Mouse (Mus musculus) thymus, adult 2 months (tissue): ENCODE results near the gene Snrpg. TPM values are rescaled to one million over a fixed set of nuclear protein-coding genes. Genes with fewer than 3 reads are reported as not detected.

Source experiments
- DNase-seq: peaks from one replicate; pipeline ENCODE4 v3.0.0; 2021
- H3K27ac ChIP-seq: fragments of 200-500 bp; 2 replicates; pipeline ENCODE4 v1.5.1; 2012; ENCODE audit warnings: low read length, control low read depth; ENCODE audit not compliant: control insufficient read depth, insufficient read depth
- H3K27me3 ChIP-seq: fragments of 200-500 bp; 2 replicates; pipeline ENCODE4 v1.6.1; 2012; ENCODE audit warnings: mild to moderate bottlenecking, low read length, moderate library complexity, mixed read lengths; ENCODE audit not compliant: control insufficient read depth, insufficient read depth
- H3K36me3 ChIP-seq: fragments of 200-500 bp; 2 replicates; pipeline ENCODE4 v1.6.1; 2012; ENCODE audit warnings: mild to moderate bottlenecking, low read length, moderate library complexity; ENCODE audit not compliant: control insufficient read depth, insufficient read depth
- H3K4me1 ChIP-seq: fragments of 200-500 bp; replicated peaks from 2 replicates; pipeline ENCODE4 v1.6.1; 2012; ENCODE audit warnings: low read length; ENCODE audit not compliant: control insufficient read depth, insufficient read depth
- H3K4me3 ChIP-seq: fragments of 200-500 bp; 2 replicates; pipeline ENCODE4 v1.5.1; 2012; ENCODE audit warnings: mild to moderate bottlenecking, low read length, control low read depth, moderate library complexity; ENCODE audit not compliant: control insufficient read depth, insufficient read depth
- CTCF ChIP-seq: fragments of 200-500 bp; IDR thresholded peaks from 2 replicates; pipeline ENCODE4 v1.5.1; 2012; ENCODE audit warnings: mild to moderate bottlenecking, control low read depth, low read length, moderate library complexity, borderline replicate concordance; ENCODE audit not compliant: control insufficient read depth, poor library complexity, insufficient read depth; ENCODE audit errors: extremely low read depth
- POLR2A ChIP-seq: fragments of 200-500 bp; IDR thresholded peaks from 2 replicates; pipeline ENCODE4 v1.6.1; 2012; ENCODE audit warnings: mild to moderate bottlenecking, low read length, control low read depth, moderate library complexity; ENCODE audit not compliant: control insufficient read depth, poor library complexity, insufficient read depth; ENCODE audit errors: extremely low read depth
- WGBS: fragments of 180-500 bp; shearing (Covaris S2); methylation state at CpG from one replicate; pipeline ENCODE4 v1.1.7; 2018; 5-methylcytosine and 5-hydroxymethylcytosine counted together
- polyA plus RNA-seq: library from polyadenylated mRNA; depleted of rRNA; stranded (reverse); fragments of >200 nt; gene quantifications from 2 replicates; pipeline ENCODE4 v1.2.3, GENCODE M21; 2012

Snrpg gene
- polyA plus RNA-seq, 1 experiment: 87.1 TPM

GRCm38 (mm10) chr6:86402681-86403607 is 31.8 kb downstream of the Snrpg start:
- no peaks in the 10 kb centered on the region for H3K36me3 ChIP-seq
- H3K27me3 ChIP-seq: no peaks in the 10 kb centered on the region
- peaks cover 5% of the 10 kb centered on the region for H3K4me1 ChIP-seq
- TF ChIP-seq POLR2A: no peak
- TF ChIP-seq CTCF: no peak
- no peak overlapping the region for H3K4me3 ChIP-seq
- DNase-seq: no peak
- H3K27ac ChIP-seq: no peak overlapping the region
- WGBS: 57% methylated on average over 12 of the region's 12 CpGs

DNA sequence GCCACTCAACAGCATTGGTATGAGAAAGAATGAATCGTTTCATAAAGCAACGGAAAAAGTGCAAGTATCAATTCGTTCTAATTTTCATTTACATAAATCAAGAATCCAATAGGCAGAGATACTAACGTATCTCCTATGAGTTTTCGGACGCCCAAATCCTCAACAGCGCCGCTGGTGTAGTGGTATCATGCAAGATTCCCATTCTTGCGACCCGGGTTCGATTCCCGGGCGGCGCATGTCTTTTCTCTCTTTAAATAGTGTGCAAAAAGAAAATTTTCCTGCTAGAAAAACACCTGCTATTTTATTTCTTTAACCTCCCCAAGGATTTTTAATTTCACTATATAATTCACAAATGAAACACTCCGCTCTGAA is 32.6 kb downstream of the Snrpg start:
- Histone ChIP-seq H3K4me1 (peaks cover 5% of the 10 kb centered on the region), H3K27me3 (no peaks in the 10 kb centered on the region), H3K4me3 (peak overlapping the region; percentile 67), H3K36me3 (no peaks in the 10 kb centered on the region), H3K27ac (no peak overlapping the region; the same call in 1 of the 2 replicates)
- DNase-seq: peak; percentile 81
- WGBS: under 1% methylated on average over 15 of the region's 15 CpGs
- no peak for TF ChIP-seq POLR2A
- TF ChIP-seq CTCF: no peak

GRCm38 (mm10) chr6:86404100-86404861 is 33.2 kb downstream of the Snrpg start, which contains the start of gene Tia1:
Gene Tia1, plus strand, starts transcription at chr6:86404219.
- Histone ChIP-seq H3K27me3 (no peaks in the 10 kb centered on the region), H3K36me3 (no peaks in the 10 kb centered on the region), H3K27ac (peak within 1 kb of the TSS; percentile 77), H3K4me3 (peak within 1 kb of the TSS; percentile 67), H3K4me1 (peaks cover 5% of the 10 kb centered on the region)
- DNase-seq: peak; percentile 94
- 0 out of 2 replicates have a peak, but pooled peaks have one; percentile 41 for TF ChIP-seq CTCF
- TF ChIP-seq POLR2A: peak; percentile 76
- WGBS: under 1% methylated on average over 62 of the region's 62 CpGs

DNA sequence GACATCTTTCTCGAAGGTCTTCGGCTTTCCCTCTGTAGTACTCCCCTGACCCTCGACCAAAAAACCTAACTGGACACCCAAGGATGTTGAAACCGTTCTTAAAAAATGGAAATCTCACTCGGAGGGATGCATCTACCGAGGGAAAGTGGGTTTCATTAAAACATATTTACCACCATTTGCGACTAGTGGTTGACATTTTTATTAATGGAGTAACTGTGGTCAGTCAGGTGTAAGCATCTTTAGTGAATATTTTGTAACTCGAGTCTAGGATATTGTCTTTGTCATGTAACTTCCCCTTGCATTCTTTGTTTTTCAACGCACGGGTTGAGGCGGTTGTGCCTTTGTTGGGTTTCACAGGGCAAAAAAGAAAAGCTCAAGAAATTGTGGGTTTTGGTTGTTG is 33.9 kb downstream of the Snrpg start:
- Histone ChIP-seq H3K27me3 (no peaks in the 10 kb centered on the region), H3K36me3 (no peaks in the 10 kb centered on the region), H3K27ac (no peak overlapping the region; the same call in 1 of the 2 replicates), H3K4me1 (peaks cover 5% of the 10 kb centered on the region), H3K4me3 (peak overlapping the region; percentile 26; the same call in 1 of the 2 replicates)
- WGBS: 0% methylated on average over 11 of the region's 11 CpGs
- TF ChIP-seq POLR2A (no peak), CTCF (no peak)
- DNase-seq: peak; percentile 16

DNA sequence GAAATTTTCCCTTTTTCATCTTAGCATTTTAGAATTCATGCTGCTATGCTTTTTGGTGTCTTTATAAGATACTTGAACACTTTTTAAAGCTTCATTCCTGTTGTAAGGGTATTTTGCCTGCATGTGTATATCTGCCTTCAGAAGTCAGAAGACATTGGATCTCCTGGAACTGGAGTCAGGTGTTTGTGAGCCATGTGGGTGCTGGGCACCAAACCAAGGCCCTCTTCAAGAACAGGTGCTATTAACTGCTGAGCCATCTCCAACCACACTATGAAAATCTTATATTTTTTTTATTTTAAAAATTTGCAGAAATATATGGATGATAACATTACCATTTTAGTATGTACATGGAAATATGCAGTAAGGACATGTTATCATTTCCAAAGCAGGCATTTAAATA is 35.2 kb downstream of the Snrpg start:
- Histone ChIP-seq H3K36me3 (no peaks in the 10 kb centered on the region), H3K27ac (no peak overlapping the region), H3K4me1 (0 out of 2 replicates have a peak, but pooled peaks cover 2% of the 10 kb centered on the region), H3K4me3 (no peak overlapping the region), H3K27me3 (no peaks in the 10 kb centered on the region)
- no peak for DNase-seq
- TF ChIP-seq CTCF (no peak), POLR2A (no peak)

DNA sequence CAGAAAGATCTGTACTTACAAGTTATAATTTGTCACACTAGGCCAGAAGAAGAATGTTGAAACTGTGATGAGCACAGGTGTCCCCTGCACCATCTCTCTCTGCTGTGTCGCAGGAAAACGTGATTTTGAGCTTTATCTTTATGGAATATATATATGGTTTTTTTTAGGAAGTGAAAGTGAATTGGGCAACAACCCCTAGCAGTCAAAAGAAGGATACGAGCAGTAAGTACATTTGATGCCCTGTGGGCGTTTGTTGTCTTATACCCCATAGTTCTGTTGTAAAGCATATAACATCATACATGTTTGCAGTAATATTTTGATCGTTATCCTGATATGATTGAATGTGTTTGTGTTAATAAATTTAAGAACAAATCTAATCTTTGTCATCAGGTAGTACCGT is 47.6 kb downstream of the Snrpg start:
- no peak overlapping the region for H3K4me3 ChIP-seq
- TF ChIP-seq POLR2A (no peak), CTCF (no peak)
- no peaks in the 10 kb centered on the region for H3K4me1 ChIP-seq
- H3K27me3 ChIP-seq: no peaks in the 10 kb centered on the region
- DNase-seq: no peak
- H3K36me3 ChIP-seq: peaks cover 86% of the 10 kb centered on the region
- 93% methylated on average over 6 of the region's 6 CpGs for WGBS
- H3K27ac ChIP-seq: no peak overlapping the region
